Mouse (Mus musculus) midbrain, embryonic 10.5 days (tissue): ENCODE measurements at regions not wholly inside any gene's neighbourhood (a gene's known extent, or its start where the extent isn't known, plus 50 kb on each side); places are given as distances from the start of the nearest gene placed in this dataset.

Source experiments
- DNase-seq: peaks from one replicate; pipeline ENCODE4 v3.0.0-alpha.2; 2017; ENCODE audit warnings: low spot score
- H3K27ac ChIP-seq: fragments of 300-500 bp; sonication (generic); replicated peaks from 2 replicates; pipeline ENCODE4 v1.5.1; 2016; ENCODE audit warnings: mild to moderate bottlenecking
- H3K27me3 ChIP-seq: fragments of 300-500 bp; sonication (generic); 2 replicates; pipeline ENCODE4 v1.6.1; 2016; ENCODE audit warnings: low read depth, mild to moderate bottlenecking; ENCODE audit not compliant: poor library complexity, severe bottlenecking
- H3K36me3 ChIP-seq: fragments of 300-500 bp; sonication (generic); 2 replicates; pipeline ENCODE4 v1.6.1; 2016; ENCODE audit warnings: mild to moderate bottlenecking, moderate library complexity
- H3K4me1 ChIP-seq: fragments of 300-500 bp; sonication (generic); 2 replicates; pipeline ENCODE4 v1.6.1; 2016
- H3K4me3 ChIP-seq: fragments of 300-500 bp; sonication (generic); 2 replicates; pipeline ENCODE4 v1.5.1; 2016; ENCODE audit warnings: mild to moderate bottlenecking, moderate library complexity
- H3K9me3 ChIP-seq: fragments of 300-500 bp; sonication (generic); replicated peaks from 2 replicates; pipeline ENCODE4 v1.6.1; 2016; ENCODE audit warnings: mild to moderate bottlenecking
- WGBS: fragments of 180-500 bp; shearing (Covaris S2); methylation state at CpG from one replicate; pipeline ENCODE4 v1.1.7; 2016; 5-methylcytosine and 5-hydroxymethylcytosine counted together

- WGBS = 97% methylated on average over 6 of the region's 6 CpGs
- Histone ChIP-seq H3K27me3 (no peaks in the 10 kb centered on the region), H3K4me1 (0 out of 2 replicates have a peak, but pooled peaks cover 9% of the 10 kb centered on the region), H3K9me3 (no peaks in the 10 kb centered on the region), H3K36me3 (no peaks in the 10 kb centered on the region), H3K27ac (no peak overlapping the region), H3K4me3 (no peak overlapping the region)
- DNase-seq = no peak
These were observed 245.7 kb downstream of the Rsl24d1 start for GRCm38 (mm10) chr9:73358968-73359367.

- no peaks in the 10 kb centered on the region for H3K27me3 ChIP-seq
- no peak for DNase-seq
- no peaks in the 10 kb centered on the region for H3K4me1 ChIP-seq
- H3K27ac ChIP-seq = no peak overlapping the region
- WGBS = 76% methylated on average over 1 of the region's 1 CpGs
- H3K4me3 ChIP-seq = no peak overlapping the region
- H3K9me3 ChIP-seq = no peaks in the 10 kb centered on the region
- H3K36me3 ChIP-seq = no peaks in the 10 kb centered on the region
These were observed 267.5 kb downstream of the Rsl24d1 start for GRCm38 (mm10) chr9:73380768-73381167.

- H3K9me3 ChIP-seq = no peaks in the 10 kb centered on the region
- no peaks in the 10 kb centered on the region for H3K27me3 ChIP-seq
- DNase-seq = no peak
- no peak overlapping the region for H3K4me3 ChIP-seq
- no peaks in the 10 kb centered on the region for H3K4me1 ChIP-seq
- H3K27ac ChIP-seq = no peak overlapping the region
- H3K36me3 ChIP-seq = no peaks in the 10 kb centered on the region
- 82% methylated on average over 7 of the region's 7 CpGs for WGBS
These were observed 278.8 kb downstream of the Rsl24d1 start for GRCm38 (mm10) chr9:73392036-73392435.

GRCm38 (mm10) chr9:73413367-73413930 lies 300.2 kb downstream of the Rsl24d1 start:
- no peaks in the 10 kb centered on the region for H3K27me3 ChIP-seq
- H3K4me1 ChIP-seq = peaks cover 7% of the 10 kb centered on the region
- H3K4me3 ChIP-seq = no peak overlapping the region
- H3K27ac ChIP-seq = no peak overlapping the region
- 89% methylated on average over 8 of the region's 8 CpGs for WGBS
- no peak for DNase-seq
- H3K36me3 ChIP-seq = no peaks in the 10 kb centered on the region
- H3K9me3 ChIP-seq = no peaks in the 10 kb centered on the region

- DNase-seq = no peak
- Histone ChIP-seq H3K9me3 (no peaks in the 10 kb centered on the region), H3K4me1 (peaks cover 7% of the 10 kb centered on the region), H3K36me3 (no peaks in the 10 kb centered on the region), H3K27ac (no peak overlapping the region), H3K27me3 (no peaks in the 10 kb centered on the region), H3K4me3 (no peak overlapping the region)
- 90% methylated on average over 10 of the region's 10 CpGs for WGBS
These were observed 303.0 kb downstream of the Rsl24d1 start for GRCm38 (mm10) chr9:73416084-73416777.
